Mouse (Mus musculus): Measurements from ENCODE around the gene Rab5b.
"Not testable (repeated sequence)": the region's sequence is repeated elsewhere in the genome, so short reads cannot be mapped to it uniquely, and the experiment has no call there.

Gene Rab5b

DNA sequence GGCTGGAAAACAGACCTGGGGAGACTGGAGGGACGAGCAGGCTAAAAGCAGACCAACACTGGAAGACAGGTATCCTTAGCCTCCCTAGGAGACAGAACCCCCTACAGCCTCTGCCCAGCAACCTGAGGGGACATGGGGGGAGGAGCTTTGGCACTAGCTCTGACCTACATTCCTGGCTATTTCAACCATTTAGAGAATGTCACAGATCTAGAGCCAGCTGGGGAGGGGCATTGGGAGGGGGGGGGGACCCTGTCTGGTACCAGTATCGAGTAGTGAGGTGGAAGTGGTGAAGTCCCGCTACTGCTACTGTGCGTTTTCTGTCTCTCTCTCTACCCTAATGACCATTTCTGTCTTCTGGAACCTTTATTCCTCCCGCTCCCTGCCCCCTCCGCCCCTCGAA, 54.2 kb downstream of the Rab5b start:
- DNase-seq = no peak

- DNase-seq = no peak
Observed at GRCm38 (mm10) chr10:128640891-128641290, 55.2 kb downstream of the Rab5b start.

GRCm38 (mm10) chr10:128639999-128640398, 56.1 kb downstream of the Rab5b start:
- no peak for DNase-seq

DNA sequence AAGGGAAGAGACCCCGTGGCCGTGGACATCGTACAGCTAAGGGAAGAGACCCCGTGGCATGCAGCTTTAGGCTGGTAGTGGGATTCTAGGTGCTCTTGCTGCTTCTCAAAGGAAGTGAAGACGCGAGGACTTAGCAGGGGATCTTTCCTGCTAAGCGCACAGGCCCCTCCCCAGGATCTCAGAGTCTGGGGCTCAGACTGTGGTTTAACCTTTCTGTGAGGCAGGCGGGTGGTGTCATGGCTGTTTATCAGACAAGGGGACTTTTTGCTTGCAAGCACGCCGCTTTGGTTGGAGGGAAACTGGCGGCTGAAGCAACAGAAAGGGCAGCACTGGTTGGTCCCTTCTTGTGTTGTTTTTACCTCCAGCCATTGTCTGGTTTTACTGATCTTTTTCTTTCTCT, 59.1 kb downstream of the Rab5b start:
- DNase-seq = peak; percentile 79

GRCm38 (mm10) chr10:128636561-128636960, 59.5 kb downstream of the Rab5b start:
- DNase-seq = peak; percentile 69

- no peak for DNase-seq
Observed at GRCm38 (mm10) chr10:128635697-128636096, 60.4 kb downstream of the Rab5b start.

- no peak for DNase-seq
Observed at GRCm38 (mm10) chr10:128631571-128631970, 64.5 kb downstream of the Rab5b start.

- not testable (repeated sequence) for DNase-seq
Observed at GRCm38 (mm10) chr10:128630306-128630705, 65.8 kb downstream of the Rab5b start.

GRCm38 (mm10) chr10:128629746-128630145, 66.3 kb downstream of the Rab5b start:
- DNase-seq = no peak

GRCm38 (mm10) chr10:128627398-128628317, 68.4 kb downstream of the Rab5b start:
- no peak for DNase-seq

Measured in thymus, postnatal 4 days (tissue).